Mouse (Mus musculus) hindbrain, embryonic 16.5 days (tissue): ENCODE measurements around the gene Ncbp3. TPM values are rescaled to one million over a fixed set of nuclear protein-coding genes. Genes with fewer than 3 reads are reported as not detected.
A peak's percentile ranks its signal among the peaks of the same experiment; 100 is the strongest.

Source experiments
- ATAC-seq: fragments of 200-750 bp; cut with Nextera tagmentation; 2 replicates; pipeline ENCODE4 v1.8.0; 2017; ENCODE audit warnings: moderate TSS enrichment, moderate library complexity
- H3K27ac ChIP-seq: fragments of 300-500 bp; sonication (generic); 2 replicates; pipeline ENCODE4 v1.5.1; 2014; ENCODE audit warnings: low read depth, mild to moderate bottlenecking, control low read depth, low read length, moderate library complexity
- H3K27me3 ChIP-seq: fragments of 300-500 bp; sonication (generic); replicated peaks from 2 replicates; pipeline ENCODE4 v1.6.1; 2014; ENCODE audit warnings: low read length; ENCODE audit not compliant: control insufficient read depth, insufficient read depth
- H3K36me3 ChIP-seq: fragments of 300-500 bp; sonication (generic); 2 replicates; pipeline ENCODE4 v1.6.1; 2014; ENCODE audit warnings: mild to moderate bottlenecking, low read length, moderate library complexity, mixed read lengths; ENCODE audit not compliant: control insufficient read depth, insufficient read depth
- H3K4me1 ChIP-seq: fragments of 300-500 bp; sonication (generic); 2 replicates; pipeline ENCODE4 v1.6.1; 2014; ENCODE audit warnings: low read depth, low read length; ENCODE audit not compliant: control insufficient read depth, insufficient read depth
- H3K4me2 ChIP-seq: fragments of 300-500 bp; sonication (generic); 2 replicates; pipeline ENCODE4 v1.6.1; 2014; ENCODE audit warnings: mild to moderate bottlenecking, low read length, control low read depth, moderate library complexity
- H3K4me3 ChIP-seq: fragments of 300-500 bp; sonication (generic); 2 replicates; pipeline ENCODE4 v1.5.1; 2014; ENCODE audit warnings: mild to moderate bottlenecking, low read length, control low read depth, moderate library complexity
- H3K9ac ChIP-seq: fragments of 300-500 bp; sonication (generic); 2 replicates; pipeline ENCODE4 v1.6.1; 2014; ENCODE audit warnings: low read depth, mild to moderate bottlenecking, control low read depth, low read length, moderate library complexity
- H3K9me3 ChIP-seq: fragments of 300-500 bp; sonication (generic); 2 replicates; pipeline ENCODE4 v1.6.1; 2014; ENCODE audit warnings: mild to moderate bottlenecking, low read length, moderate library complexity; ENCODE audit not compliant: control insufficient read depth
- WGBS: fragments of 180-500 bp; shearing (Covaris S2); extraction: QIAGEN DNeasy Blood & Tissue Kit; methylation state at CpG from one replicate; pipeline ENCODE4 v1.1.7; 2014; 5-methylcytosine and 5-hydroxymethylcytosine counted together
- polyA plus RNA-seq: library from polyadenylated mRNA; unstranded; fragments of >200 nt; fragmentation: Nextera tagmentation; extraction: Ambion mirVana; gene quantifications from 2 replicates; pipeline ENCODE4 v1.2.1, GENCODE M21; 2015

The Ncbp3 gene
- polyA plus RNA-seq, 1 experiment from 2014 or later = 8.3 TPM

DNA sequence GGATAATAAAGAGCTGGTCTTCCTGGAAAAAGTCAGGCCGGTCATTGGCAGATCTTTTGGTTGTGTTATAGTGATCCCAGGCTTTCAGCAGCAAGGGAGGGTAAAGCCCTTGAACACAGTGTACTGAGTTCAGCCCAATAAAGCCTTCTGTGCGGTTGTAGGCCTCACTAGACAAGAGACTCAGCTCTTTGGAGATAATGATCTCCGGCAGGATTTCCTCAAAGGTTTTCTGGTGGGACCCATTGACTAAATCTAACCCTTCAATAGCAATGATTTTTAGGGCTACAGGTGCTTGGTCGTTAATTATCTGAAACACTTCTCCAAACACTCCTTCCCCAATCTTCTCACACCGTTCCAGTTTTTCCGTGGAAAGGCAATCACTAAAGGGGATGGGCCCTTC, 89.0 kb downstream of the Ncbp3 start:
- H3K4me3 ChIP-seq = no peak overlapping the region
- H3K9ac ChIP-seq = no peak overlapping the region
- H3K9me3 ChIP-seq = no peaks in the 10 kb centered on the region
- no peak for ATAC-seq
- no peak overlapping the region for H3K27ac ChIP-seq
- H3K27me3 ChIP-seq = no peaks in the 10 kb centered on the region
- peak overlapping the region; percentile 70 for H3K4me2 ChIP-seq
- 82% methylated on average over 6 of the region's 6 CpGs for WGBS
- H3K4me1 ChIP-seq = peaks cover 4% of the 10 kb centered on the region
- H3K36me3 ChIP-seq = no peaks in the 10 kb centered on the region

DNA sequence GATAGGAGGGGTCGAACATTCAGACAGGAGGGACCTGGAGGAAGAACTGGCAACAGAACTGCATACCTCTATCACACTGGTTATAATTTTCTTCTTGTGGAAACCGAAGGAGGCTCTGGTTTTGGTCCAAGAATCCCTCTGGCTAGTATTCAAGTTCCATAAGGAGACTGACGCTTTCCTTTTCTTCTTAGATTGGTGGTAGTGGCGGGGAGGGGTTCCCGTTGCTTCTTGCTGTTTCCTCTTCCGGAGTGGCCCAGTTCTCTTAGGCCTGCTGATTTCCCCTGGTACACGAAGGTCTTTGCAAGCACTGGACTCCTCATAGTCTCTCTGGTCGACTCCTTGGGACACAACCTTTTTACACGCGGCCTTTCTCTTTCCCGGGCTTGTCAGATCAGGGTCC, 89.5 kb downstream of the Ncbp3 start:
- peak overlapping the region; percentile 66; the same call in 1 of the 2 replicates for H3K9ac ChIP-seq
- WGBS = 36% methylated on average over 11 of the region's 11 CpGs
- peak overlapping the region; percentile 69 for H3K4me3 ChIP-seq
- ATAC-seq = no peak
- H3K4me1 ChIP-seq = peaks cover 4% of the 10 kb centered on the region
- no peak overlapping the region for H3K27ac ChIP-seq
- H3K9me3 ChIP-seq = no peaks in the 10 kb centered on the region
- H3K4me2 ChIP-seq = peak overlapping the region; percentile 70
- H3K36me3 ChIP-seq = no peaks in the 10 kb centered on the region
- H3K27me3 ChIP-seq = no peaks in the 10 kb centered on the region

DNA sequence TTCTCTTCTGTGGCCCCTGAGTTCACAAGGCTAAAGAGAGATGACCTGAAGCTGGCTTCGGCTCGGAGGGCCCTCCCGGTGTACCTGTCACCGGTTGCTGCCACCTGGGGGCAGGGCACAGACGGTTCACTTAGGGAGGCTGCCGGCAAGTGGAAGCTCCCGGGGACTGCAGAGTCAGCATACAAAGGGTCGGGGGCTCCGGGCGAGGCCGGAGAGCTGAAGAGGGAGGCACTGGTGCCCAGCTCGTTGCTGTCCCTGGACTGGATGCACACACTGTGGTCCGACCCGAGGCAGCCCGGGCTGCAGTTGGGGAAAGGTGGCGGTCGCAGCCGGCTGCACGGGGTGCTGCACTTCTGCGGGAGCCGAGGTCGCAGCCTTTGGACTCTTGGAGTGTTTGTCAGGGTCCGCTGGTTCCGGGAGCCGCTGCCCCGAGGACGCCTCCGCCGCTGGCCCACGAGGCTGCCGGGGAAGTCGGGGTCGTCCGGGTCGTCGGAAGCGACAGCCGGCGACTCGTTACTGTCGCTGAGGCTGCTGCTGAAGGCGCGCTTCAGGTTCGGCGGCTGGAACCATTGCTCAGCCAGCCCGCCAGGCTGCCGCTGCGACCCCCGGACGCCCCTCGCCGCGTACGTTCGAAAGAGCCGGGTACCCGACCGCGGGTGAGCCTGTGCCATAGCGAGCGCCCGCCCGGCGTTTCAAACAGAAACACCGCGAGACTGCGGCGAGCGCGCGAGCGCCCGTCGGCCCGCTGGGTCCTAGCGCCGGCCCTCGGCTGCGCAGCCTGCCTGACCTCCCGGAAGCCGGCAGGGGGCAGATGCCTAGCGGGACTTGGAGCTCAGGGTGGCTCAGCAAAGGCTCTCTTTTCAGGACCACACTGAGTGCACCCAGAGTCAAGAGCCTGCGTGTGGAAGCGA, 90.3 kb downstream of the Ncbp3 start, which contains the start of gene Haspin:
Haspin (minus strand) TSS at position 704 of the 911 bp plus-strand sequence.
- Histone ChIP-seq H3K27me3 (no peaks in the 10 kb centered on the region), H3K9ac (peak within 1 kb of the TSS; percentile 66), H3K9me3 (no peaks in the 10 kb centered on the region), H3K36me3 (no peaks in the 10 kb centered on the region), H3K27ac (no peak within 1 kb of the TSS), H3K4me2 (peak within 1 kb of the TSS; percentile 70), H3K4me3 (peak within 1 kb of the TSS; percentile 69), H3K4me1 (peaks cover 4% of the 10 kb centered on the region)
- 1% methylated on average over 77 of the region's 84 CpGs for WGBS
- peak; percentile 97 for ATAC-seq

Other genes starting within 250 kb of the Ncbp3 start
- gene Atp2a3, start 86.6 kb upstream of the Ncbp3 start, polyA plus RNA-seq = 1.8 and 2.3 TPM in 2 replicates
- gene P2rx1, start 48.7 kb upstream of the Ncbp3 start, polyA plus RNA-seq = 0.31 and 0.45 TPM in 2 replicates
- gene Camkk1, start 28.8 kb upstream of the Ncbp3 start, polyA plus RNA-seq = 35.8 TPM in 2 replicates
- 0.19 and 0.33 TPM in 2 replicates for gene Itgae, start 42.8 kb downstream of the Ncbp3 start, polyA plus RNA-seq
- 2.5 and 3.3 TPM in 2 replicates for gene Haspin, start 90.5 kb downstream of the Ncbp3 start, polyA plus RNA-seq
- 0.39 and 0.60 TPM in 2 replicates for gene P2rx5, start 112.6 kb downstream of the Ncbp3 start, polyA plus RNA-seq
- 141 and 145 TPM in 2 replicates for gene Emc6, start 129.3 kb downstream of the Ncbp3 start, polyA plus RNA-seq
- gene Tax1bp3, start 129.3 kb downstream of the Ncbp3 start, polyA plus RNA-seq = 120 and 129 TPM in 2 replicates
- gene Ctns, start 151.3 kb downstream of the Ncbp3 start, polyA plus RNA-seq = 17.4 and 21.5 TPM in 2 replicates
- gene Shpk, start 151.7 kb downstream of the Ncbp3 start, polyA plus RNA-seq = 2.5 and 3.0 TPM in 2 replicates
- 0.31 and 0.40 TPM in 2 replicates for gene Trpv1, start 186.5 kb downstream of the Ncbp3 start, polyA plus RNA-seq
- 0.34 TPM in 2 replicates for gene Trpv3, start 219.6 kb downstream of the Ncbp3 start, polyA plus RNA-seq